Mouse (Mus musculus): ENCODE data around the gene Gbx1.

DNA sequence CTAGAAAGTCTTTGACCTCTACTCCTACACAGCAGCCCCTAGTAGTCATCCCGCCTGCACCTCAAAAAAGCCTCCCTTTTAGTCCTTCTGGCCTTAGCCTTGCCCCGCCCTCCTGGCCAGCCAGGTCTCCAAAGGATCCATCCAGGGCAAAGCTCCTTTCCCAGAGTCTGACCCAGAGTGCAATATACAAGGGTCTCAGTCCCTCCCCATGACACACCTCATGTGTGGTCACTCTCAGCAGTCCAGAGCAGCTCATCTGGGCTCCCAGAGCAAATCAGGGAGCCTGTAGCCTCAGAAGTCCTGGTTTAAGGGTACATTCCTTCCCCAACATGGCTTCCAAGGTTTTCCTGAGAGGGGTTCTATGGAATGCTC lies 24.3 kb upstream of the Gbx1 start:
- no peak for TF ChIP-seq POLR2A (IDR thresholded peaks at IDR 0.05; ENCODE audit: low read depth, low read length)
- TF ChIP-seq CTCF (IDR thresholded peaks at IDR 0.05; ENCODE audit: extremely low read depth, insufficient read length, insufficient replicate concordance, low read depth, low read length), result no peak
